Mouse (Mus musculus) cortical plate, adult 2 months (tissue): Measurements from ENCODE around the gene Irak3.

Experiments
- CTCF ChIP-seq: fragments of 200-500 bp; IDR thresholded peaks from 2 replicates; pipeline ENCODE4 v1.5.1; 2011; ENCODE audit warnings: mild to moderate bottlenecking, control low read depth, low read length; ENCODE audit not compliant: insufficient read depth; ENCODE audit errors: extremely low read depth
- POLR2A ChIP-seq: fragments of 200-500 bp; IDR thresholded peaks from 2 replicates; pipeline ENCODE4 v1.6.1; 2011; ENCODE audit warnings: mild to moderate bottlenecking, low read length, control low read depth; ENCODE audit not compliant: insufficient read depth; ENCODE audit errors: extremely low read depth

DNA sequence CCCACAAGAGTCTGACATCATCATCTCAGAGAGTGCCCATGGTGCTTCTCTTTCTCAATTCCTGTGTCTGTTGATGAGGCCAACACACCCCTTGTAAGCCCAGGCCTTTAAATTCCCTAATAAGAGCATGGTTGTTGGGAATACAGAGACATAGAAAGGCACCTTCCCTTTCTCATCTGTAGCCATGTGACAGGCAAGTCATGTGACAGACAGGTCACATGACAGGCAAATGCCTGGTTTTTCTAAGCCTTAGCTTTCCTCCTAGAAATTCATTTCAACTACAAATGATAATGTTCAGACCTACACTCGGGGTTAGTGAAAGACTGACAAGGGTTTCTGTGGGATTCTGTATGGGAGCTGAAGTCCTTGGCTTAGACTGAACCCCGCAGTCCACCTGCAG is 48.0 kb downstream of the Irak3 start:
- no peak for TF ChIP-seq POLR2A
- TF ChIP-seq CTCF = no peak
